Mouse (Mus musculus) inflammation-experienced regulatory T-cells, adult 6 months (primary cell): ENCODE data around the gene Tmcc1. TPM values are rescaled to one million over a fixed set of nuclear protein-coding genes. Genes with fewer than 3 reads are reported as not detected.
"Not testable (repeated sequence)": the region's sequence is repeated elsewhere in the genome, so short reads cannot be mapped to it uniquely, and the experiment has no call there.

ENCODE experiments used
- ATAC-seq: one replicate; pipeline ENCODE4 v1.8.0; 2017
- polyA plus RNA-seq, 3 experiments: library from polyadenylated mRNA; unstranded; fragments of 100-300 nt; shearing (Covaris generic); gene quantifications; one replicate each; pipeline ENCODE4 v1.2.1; 2017

Gene Tmcc1
- polyA plus RNA-seq, 3 experiments from 2014 or later, result 12.9 to 43.8 (median 31.4) TPM

- no peak for ATAC-seq
These were observed 119.7 kb downstream of the Tmcc1 start for GRCm38 (mm10) chr6:116073610-116074009.

- ATAC-seq, result no peak
These were observed 120.5 kb downstream of the Tmcc1 start for GRCm38 (mm10) chr6:116072746-116073261.

- no peak for ATAC-seq
These were observed 121.0 kb downstream of the Tmcc1 start for GRCm38 (mm10) chr6:116072221-116072745.

- no peak for ATAC-seq
These were observed 121.5 kb downstream of the Tmcc1 start for GRCm38 (mm10) chr6:116071781-116072180.

GRCm38 (mm10) chr6:116070558-116070957, 122.7 kb downstream of the Tmcc1 start:
- no peak for ATAC-seq

- no peak for ATAC-seq
These were observed 129.8 kb downstream of the Tmcc1 start for GRCm38 (mm10) chr6:116063516-116063915.

GRCm38 (mm10) chr6:116059542-116059941, 133.7 kb downstream of the Tmcc1 start:
- not testable (repeated sequence) for ATAC-seq

GRCm38 (mm10) chr6:116058541-116059300, 134.6 kb downstream of the Tmcc1 start:
- no peak for ATAC-seq

- ATAC-seq, result peak; percentile 32
These were observed 136.5 kb downstream of the Tmcc1 start for GRCm38 (mm10) chr6:116056676-116057264.

GRCm38 (mm10) chr6:116055766-116056165, 137.5 kb downstream of the Tmcc1 start:
- no peak for ATAC-seq

- no peak for ATAC-seq
These were observed 138.2 kb downstream of the Tmcc1 start for GRCm38 (mm10) chr6:116055001-116055471.

GRCm38 (mm10) chr6:116047896-116048295, 145.4 kb downstream of the Tmcc1 start:
- no peak for ATAC-seq

GRCm38 (mm10) chr6:116047366-116047765, 145.9 kb downstream of the Tmcc1 start:
- no peak for ATAC-seq

- ATAC-seq, result no peak
These were observed 149.2 kb downstream of the Tmcc1 start for GRCm38 (mm10) chr6:116044039-116044438.

GRCm38 (mm10) chr6:116038222-116038621, 155.1 kb downstream of the Tmcc1 start:
- ATAC-seq, result no peak

- ATAC-seq, result no peak
These were observed 155.9 kb downstream of the Tmcc1 start for GRCm38 (mm10) chr6:116037281-116037831.

GRCm38 (mm10) chr6:116036555-116036954, 156.7 kb downstream of the Tmcc1 start:
- ATAC-seq, result no peak

- ATAC-seq, result no peak
These were observed 162.2 kb downstream of the Tmcc1 start for GRCm38 (mm10) chr6:116031052-116031451.

- ATAC-seq, result no peak
These were observed 168.6 kb downstream of the Tmcc1 start for GRCm38 (mm10) chr6:116024666-116025065.

- ATAC-seq, result peak; percentile 28
These were observed 171.3 kb downstream of the Tmcc1 start for GRCm38 (mm10) chr6:116021961-116022485.

- no peak for ATAC-seq
These were observed 177.4 kb downstream of the Tmcc1 start for GRCm38 (mm10) chr6:116015902-116016301.

- ATAC-seq, result no peak
These were observed 179.2 kb downstream of the Tmcc1 start for GRCm38 (mm10) chr6:116014111-116014510.

- ATAC-seq, result no peak
These were observed 179.6 kb downstream of the Tmcc1 start for GRCm38 (mm10) chr6:116013687-116014086.
